Comparison of ENCODE assay signal across 7 mouse cellular contexts in the genomic region with DNA sequence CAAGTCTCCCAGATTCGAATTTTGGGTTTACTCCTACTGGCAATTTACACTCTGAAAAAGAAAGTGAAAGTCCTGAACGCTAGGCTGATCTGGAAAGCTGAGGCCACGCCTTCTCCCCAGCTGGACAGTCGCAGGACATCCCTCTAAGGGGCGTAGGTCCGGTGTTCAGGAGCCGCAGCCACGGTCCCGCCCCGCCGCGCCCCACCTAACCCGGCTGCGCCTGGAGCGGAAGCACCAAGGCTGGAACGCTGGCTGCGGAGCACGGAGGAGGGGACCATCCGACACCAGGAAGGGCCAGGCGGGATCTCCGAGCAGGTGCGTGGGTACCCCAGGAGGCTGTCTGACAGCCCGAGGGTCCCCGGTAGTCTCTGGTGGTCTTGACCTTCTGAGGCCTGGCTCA. TPM values are rescaled to one million over a fixed set of nuclear protein-coding genes. Genes with fewer than 3 reads are reported as not detected.
A peak's percentile ranks its signal among the peaks of the same experiment; 100 is the strongest.
DNase-seq lines count a peak whose midpoint lies in the region; ATAC-seq lines count a peak whose summit lies in the region.

Gene Cenpj, minus strand, starts transcription at position 10 of the 400 bp plus-strand sequence.
Gene Parp4, plus strand, starts transcription at position 204 of the 400 bp plus-strand sequence.

- no peaks in the 10 kb centered on the region for H3K9me3 ChIP-seq in intestine, embryonic 16.5 days (ENCODE audit: control insufficient read depth, low read length)
- H3K9me3 ChIP-seq in midbrain, embryonic 11.5 days (ENCODE audit: control insufficient read depth, low read length) = no peaks in the 10 kb centered on the region

- peak within 1 kb of the TSS; percentile 66 for H3K4me2 ChIP-seq in intestine, embryonic 16.5 days (ENCODE audit: low read depth, low read length)
- H3K4me2 ChIP-seq in midbrain, embryonic 11.5 days = peak within 1 kb of the TSS; percentile 65

- peak within 1 kb of the TSS; percentile 77 for H3K4me3 ChIP-seq in intestine, embryonic 16.5 days (ENCODE audit: low read length)
- H3K4me3 ChIP-seq in midbrain, embryonic 11.5 days (ENCODE audit: low read depth, low read length) = peak within 1 kb of the TSS; percentile 40

- intact Hi-C loops in gastrocnemius, postnatal 36 days (cut with DNase I) = loop anchor here (10.0 kb wide), 1 partner anchor 201 kb away; no protein-coding TSS in a partner anchor
- intact Hi-C loops in left cerebral cortex, postnatal 4 days (cut with DNase I) = no loop called here

- H3K27me3 ChIP-seq in intestine, embryonic 16.5 days (replicated peaks; ENCODE audit: control insufficient read depth, insufficient read depth, low read length) = no peaks in the 10 kb centered on the region
- no peaks in the 10 kb centered on the region for H3K27me3 ChIP-seq in midbrain, embryonic 11.5 days (ENCODE audit: control insufficient read depth, insufficient read depth, low read length)

- peak; percentile 84 for ATAC-seq in intestine, embryonic 16.5 days
- ATAC-seq in midbrain, embryonic 11.5 days (ENCODE audit: low FRiP score) = no peak

- peak within 1 kb of the TSS; percentile 51; the same call in 1 of the 2 replicates for H3K27ac ChIP-seq in intestine, embryonic 16.5 days (ENCODE audit: low read length)
- H3K27ac ChIP-seq in midbrain, embryonic 11.5 days (ENCODE audit: low read depth, low read length) = no peak within 1 kb of the TSS

- peak within 1 kb of the TSS; percentile 84 for H3K9ac ChIP-seq in intestine, embryonic 16.5 days (ENCODE audit: low read depth, low read length)
- peak within 1 kb of the TSS; percentile 61 for H3K9ac ChIP-seq in midbrain, embryonic 11.5 days (ENCODE audit: low read length)

- DNase-seq in adrenal gland, adult 18-20 months (ENCODE audit: low spot score in 2 of 2) = peak; percentile 84 to 87
- DNase-seq in embryo, embryonic 11.5 days (ENCODE audit: low read depth, low spot score) = peak; percentile 49
- peak; percentile 78 to 86 for DNase-seq in gastrocnemius, postnatal 36 days
- peak; percentile 47 for DNase-seq in left cerebral cortex, postnatal 4 days
- peak; percentile 91 for DNase-seq in midbrain, embryonic 11.5 days (ENCODE audit: low spot score, missing footprints)
- peak; percentile 81 for DNase-seq in skeletal muscle tissue, adult 2 months (ENCODE audit: low read depth, low spot score)

- WGBS in intestine, embryonic 16.5 days = under 1% methylated on average over 20 of the region's 24 CpGs
- 1% methylated on average over 24 of the region's 24 CpGs for WGBS in midbrain, embryonic 11.5 days

- no peaks in the 10 kb centered on the region for H3K36me3 ChIP-seq in intestine, embryonic 16.5 days (ENCODE audit: control insufficient read depth, insufficient read depth, low read length)
- H3K36me3 ChIP-seq in midbrain, embryonic 11.5 days (ENCODE audit: control insufficient read depth, insufficient read depth, low read length) = no peaks in the 10 kb centered on the region

- H3K4me1 ChIP-seq in intestine, embryonic 16.5 days (ENCODE audit: control insufficient read depth, insufficient read depth, low read length) = peaks cover 4% of the 10 kb centered on the region
- peaks cover 1% of the 10 kb centered on the region for H3K4me1 ChIP-seq in midbrain, embryonic 11.5 days (ENCODE audit: control insufficient read depth, insufficient read depth, low read length)

RNA-seq across cellular contexts. Expression of gene Cenpj, which starts in this region (rescaled TPM):
- total RNA-seq in adrenal gland, adult 18-20 months (2021) = 1 to 10 TPM; 7.0 to 8.7 TPM
- total RNA-seq in gastrocnemius, postnatal 36 days (2021) = 1 to 10 TPM; 2.0 to 2.5 TPM
- polyA plus RNA-seq in intestine, embryonic 16.5 days (2015; fragmentation: Nextera tagmentation; extraction: Ambion mirVana) = 4.8 and 6.0 TPM in 2 replicates
- 10 to 100 TPM in 1 of 2 experiments, 1 to 10 TPM in 1; 8.4 to 10.1 TPM for total RNA-seq in left cerebral cortex, postnatal 4 days (2021)
- 24.4 and 26.6 TPM in 2 replicates for polyA plus RNA-seq in midbrain, embryonic 11.5 days (2014; fragmentation: Nextera tagmentation; extraction: Ambion mirVana)

RNA-seq across cellular contexts. Expression of gene Parp4, which starts in this region (rescaled TPM):
- 10 to 100 TPM; 28.2 to 32.1 TPM for total RNA-seq in adrenal gland, adult 18-20 months (2021)
- total RNA-seq in gastrocnemius, postnatal 36 days (2021) = 10 to 100 TPM; 12.0 to 13.2 TPM
- polyA plus RNA-seq in intestine, embryonic 16.5 days (2015; fragmentation: Nextera tagmentation; extraction: Ambion mirVana) = 4.1 and 5.1 TPM in 2 replicates
- 1 to 10 TPM; 2.2 to 2.3 TPM for total RNA-seq in left cerebral cortex, postnatal 4 days (2021)
- polyA plus RNA-seq in midbrain, embryonic 11.5 days (2014; fragmentation: Nextera tagmentation; extraction: Ambion mirVana) = 1.3 and 1.5 TPM in 2 replicates
